Mouse (Mus musculus): ENCODE results near the gene H2-Ke6. TPM values are rescaled to one million over a fixed set of nuclear protein-coding genes. Genes with fewer than 3 reads are reported as not detected.

The H2-Ke6 gene
- 122 and 202 TPM in 2 replicates for polyA plus RNA-seq (2012; rRNA removed)

DNA sequence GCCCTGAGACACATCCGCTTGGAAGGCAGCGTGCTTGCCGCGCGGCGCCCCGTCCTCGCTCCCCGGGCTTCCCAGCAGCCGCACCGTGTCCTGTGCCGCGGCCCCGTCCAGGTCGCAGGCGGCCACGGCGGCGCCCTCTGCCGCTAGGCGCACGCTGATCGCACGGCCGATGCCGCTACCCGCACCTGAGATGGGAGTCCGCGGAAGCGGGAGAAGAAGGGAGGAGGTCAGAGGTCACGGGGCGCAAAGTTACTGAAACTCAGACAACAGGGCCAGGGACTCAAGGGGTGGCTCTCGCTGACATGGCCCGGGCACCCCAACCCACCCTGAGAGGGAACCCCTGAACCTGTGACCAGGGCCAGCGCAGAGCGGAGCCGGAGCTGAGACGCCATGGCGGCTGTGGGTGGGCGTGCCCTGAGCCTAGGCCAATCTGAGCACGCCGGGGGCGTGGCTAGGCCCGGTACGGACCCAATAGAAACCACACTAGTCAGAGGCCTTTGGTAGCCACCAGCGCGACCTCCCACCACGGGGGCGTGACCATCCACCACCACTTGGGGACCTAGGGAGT, at the start of gene H2-Ke6:
Gene H2-Ke6, minus strand, starts transcription at position 405 of the 568 bp plus-strand sequence.
- peak; percentile 71 for TF ChIP-seq POLR2A (IDR thresholded peaks at IDR 0.05; ENCODE audit: low read depth, low read length)
- 0 out of 2 replicates have a peak, but pooled peaks have one; percentile 2 for TF ChIP-seq CTCF (IDR thresholded peaks at IDR 0.05; ENCODE audit: extremely low read depth, insufficient read depth, insufficient read length, insufficient replicate concordance)
- Histone ChIP-seq H3K27ac (ENCODE audit: insufficient read depth, low read length) (peak within 1 kb of the TSS; percentile 90), H3K27me3 (ENCODE audit: control insufficient read depth, insufficient read depth, low read length) (no peaks in the 10 kb centered on the region), H3K4me3 (ENCODE audit: extremely low read depth, insufficient read depth, insufficient read length) (peak within 1 kb of the TSS; percentile 86), H3K36me3 (ENCODE audit: control insufficient read depth, insufficient read depth, low read length) (peaks cover 14% of the 10 kb centered on the region), H3K4me1 (ENCODE audit: control insufficient read depth, insufficient read depth, insufficient read length) (peaks cover 24% of the 10 kb centered on the region; the same call in 1 of the 2 replicates)
- WGBS: under 1% methylated on average over 47 of the region's 49 CpGs
- peak; percentile 80 to 92 for DNase-seq (ENCODE audit: low read depth in 1 of 2, low spot score in 2 of 2)

DNA sequence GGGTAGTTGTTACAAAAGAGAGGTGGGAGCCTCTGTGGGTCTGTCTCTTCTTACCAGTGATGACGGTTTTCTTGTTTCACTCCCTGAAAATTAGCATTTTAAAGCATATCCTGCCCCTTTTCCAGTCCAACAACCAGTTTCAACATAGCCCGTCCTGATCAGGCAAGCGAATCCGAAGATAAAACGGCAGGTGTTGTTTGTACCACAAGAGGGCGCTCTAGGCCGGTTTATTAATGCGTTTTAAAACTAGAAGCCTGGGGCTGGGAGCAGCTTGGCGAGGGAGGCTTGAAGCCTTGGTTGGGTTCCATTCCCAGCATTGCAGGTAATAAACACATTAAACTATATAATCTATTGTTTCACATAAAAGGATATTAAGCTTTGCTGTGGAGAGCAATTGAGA, 49.7 kb upstream of the H2-Ke6 start:
- H3K4me3 ChIP-seq (ENCODE audit: extremely low read depth, insufficient read depth, insufficient read length): no peak overlapping the region
- WGBS: under 1% methylated on average over 9 of the region's 9 CpGs
- no peak for TF ChIP-seq POLR2A (IDR thresholded peaks at IDR 0.05; ENCODE audit: low read depth, low read length)
- peak; percentile 58; the same call in 1 of the 2 replicates for TF ChIP-seq CTCF (IDR thresholded peaks at IDR 0.05; ENCODE audit: extremely low read depth, insufficient read depth, insufficient read length, insufficient replicate concordance)
- H3K27me3 ChIP-seq (ENCODE audit: control insufficient read depth, insufficient read depth, low read length): peaks cover 2% of the 10 kb centered on the region; the same call in 1 of the 2 replicates
- peak; percentile 66 to 70 for DNase-seq (ENCODE audit: low read depth in 1 of 2, low spot score in 2 of 2)
- H3K36me3 ChIP-seq (ENCODE audit: control insufficient read depth, insufficient read depth, low read length): no peaks in the 10 kb centered on the region
- H3K27ac ChIP-seq (ENCODE audit: insufficient read depth, low read length): no peak overlapping the region
- H3K4me1 ChIP-seq (ENCODE audit: control insufficient read depth, insufficient read depth, insufficient read length): peaks cover 3% of the 10 kb centered on the region; the same call in 1 of the 2 replicates

DNA sequence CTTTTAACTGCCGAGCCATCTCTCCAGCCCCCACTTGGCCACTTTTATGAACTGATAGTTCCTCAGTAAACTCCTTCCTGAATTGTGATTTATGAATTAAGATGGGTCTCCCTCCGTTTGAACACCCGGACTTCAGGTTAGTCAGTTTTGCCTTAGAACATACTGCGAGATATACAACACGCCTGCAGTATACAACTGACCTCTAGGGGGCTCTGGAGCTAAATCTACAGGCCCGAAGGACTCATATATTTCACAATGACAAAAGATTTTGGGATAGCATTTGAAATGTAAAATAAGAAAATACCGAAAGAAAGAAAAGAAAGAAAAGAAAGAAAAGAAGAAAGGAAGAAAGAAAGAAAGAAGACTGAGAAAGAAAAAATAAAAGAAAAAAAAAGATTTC, 47.4 kb upstream of the H2-Ke6 start:
- H3K27ac ChIP-seq (ENCODE audit: insufficient read depth, low read length): no peak overlapping the region
- H3K4me3 ChIP-seq (ENCODE audit: extremely low read depth, insufficient read depth, insufficient read length): no peak overlapping the region
- peaks cover 13% of the 10 kb centered on the region; the same call in 1 of the 2 replicates for H3K4me1 ChIP-seq (ENCODE audit: control insufficient read depth, insufficient read depth, insufficient read length)
- peaks cover 2% of the 10 kb centered on the region; the same call in 1 of the 2 replicates for H3K27me3 ChIP-seq (ENCODE audit: control insufficient read depth, insufficient read depth, low read length)
- no peaks in the 10 kb centered on the region for H3K36me3 ChIP-seq (ENCODE audit: control insufficient read depth, insufficient read depth, low read length)
- peak; percentile 66 to 79 for DNase-seq (ENCODE audit: low read depth in 1 of 2, low spot score in 2 of 2)
- WGBS: 24% methylated on average over 7 of the region's 7 CpGs
- no peak for TF ChIP-seq POLR2A (IDR thresholded peaks at IDR 0.05; ENCODE audit: low read depth, low read length)
- peak; percentile 22; the same call in 1 of the 2 replicates for TF ChIP-seq CTCF (IDR thresholded peaks at IDR 0.05; ENCODE audit: extremely low read depth, insufficient read depth, insufficient read length, insufficient replicate concordance)

DNA sequence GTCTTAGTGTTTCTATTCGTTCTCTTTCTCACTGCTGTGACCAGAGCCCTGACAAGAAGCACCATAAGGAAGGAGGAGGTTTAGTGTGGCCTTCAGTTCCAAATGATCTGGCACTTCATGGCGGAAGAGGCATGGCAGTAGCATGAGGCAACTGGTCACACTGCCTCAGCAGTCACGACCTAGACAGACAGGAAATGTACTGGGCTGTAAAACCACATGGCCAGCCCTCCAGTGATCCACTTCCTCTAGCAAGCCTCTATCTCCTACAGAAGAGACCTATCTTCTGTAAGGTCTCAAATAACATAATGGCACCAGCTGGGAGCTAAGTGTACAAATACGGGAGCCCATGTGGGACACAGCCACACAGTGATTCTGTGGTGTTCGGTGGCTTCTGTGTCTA, 44.2 kb upstream of the H2-Ke6 start:
- H3K27me3 ChIP-seq (ENCODE audit: control insufficient read depth, insufficient read depth, low read length): peaks cover 2% of the 10 kb centered on the region; the same call in 1 of the 2 replicates
- H3K4me3 ChIP-seq (ENCODE audit: extremely low read depth, insufficient read depth, insufficient read length): no peak overlapping the region
- no peaks in the 10 kb centered on the region for H3K36me3 ChIP-seq (ENCODE audit: control insufficient read depth, insufficient read depth, low read length)
- H3K27ac ChIP-seq (ENCODE audit: insufficient read depth, low read length): no peak overlapping the region
- peaks cover 19% of the 10 kb centered on the region for H3K4me1 ChIP-seq (ENCODE audit: control insufficient read depth, insufficient read depth, insufficient read length)
- WGBS: 51% methylated on average over 5 of the region's 5 CpGs
- TF ChIP-seq POLR2A (IDR thresholded peaks at IDR 0.05; ENCODE audit: low read depth, low read length) (no peak), CTCF (IDR thresholded peaks at IDR 0.05; ENCODE audit: extremely low read depth, insufficient read depth, insufficient read length, insufficient replicate concordance) (no peak)
- DNase-seq (ENCODE audit: low read depth in 1 of 2, low spot score in 2 of 2): peak; percentile 28 to 54

DNA sequence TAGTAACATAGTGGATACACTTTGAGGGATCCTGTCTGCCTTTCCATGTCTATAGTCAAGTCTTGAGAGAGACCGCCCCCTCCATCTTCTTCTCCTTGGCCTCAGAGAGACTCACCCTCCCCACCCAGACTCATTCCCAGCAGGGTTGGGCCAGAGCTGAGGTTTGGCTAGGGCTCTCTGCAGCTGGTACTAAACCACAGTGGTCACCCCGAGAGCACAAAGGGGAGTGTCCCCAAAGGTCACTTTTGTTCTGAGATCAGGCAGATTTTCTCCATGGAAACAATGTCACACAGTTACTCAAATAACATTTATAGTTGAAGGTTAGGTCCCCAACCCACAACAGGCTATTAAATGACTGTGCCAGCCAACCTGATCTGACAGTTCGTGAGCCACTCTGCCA, 41.0 kb upstream of the H2-Ke6 start:
- Histone ChIP-seq H3K4me1 (ENCODE audit: control insufficient read depth, insufficient read depth, insufficient read length) (peaks cover 19% of the 10 kb centered on the region), H3K27me3 (ENCODE audit: control insufficient read depth, insufficient read depth, low read length) (no peaks in the 10 kb centered on the region), H3K27ac (ENCODE audit: insufficient read depth, low read length) (no peak overlapping the region), H3K4me3 (ENCODE audit: extremely low read depth, insufficient read depth, insufficient read length) (no peak overlapping the region), H3K36me3 (ENCODE audit: control insufficient read depth, insufficient read depth, low read length) (no peaks in the 10 kb centered on the region)
- WGBS: 41% methylated on average over 3 of the region's 3 CpGs
- TF ChIP-seq POLR2A (IDR thresholded peaks at IDR 0.05; ENCODE audit: low read depth, low read length) (no peak), CTCF (IDR thresholded peaks at IDR 0.05; ENCODE audit: extremely low read depth, insufficient read depth, insufficient read length, insufficient replicate concordance) (no peak)
- no peak for DNase-seq (ENCODE audit: low read depth in 1 of 2, low spot score in 2 of 2)

DNA sequence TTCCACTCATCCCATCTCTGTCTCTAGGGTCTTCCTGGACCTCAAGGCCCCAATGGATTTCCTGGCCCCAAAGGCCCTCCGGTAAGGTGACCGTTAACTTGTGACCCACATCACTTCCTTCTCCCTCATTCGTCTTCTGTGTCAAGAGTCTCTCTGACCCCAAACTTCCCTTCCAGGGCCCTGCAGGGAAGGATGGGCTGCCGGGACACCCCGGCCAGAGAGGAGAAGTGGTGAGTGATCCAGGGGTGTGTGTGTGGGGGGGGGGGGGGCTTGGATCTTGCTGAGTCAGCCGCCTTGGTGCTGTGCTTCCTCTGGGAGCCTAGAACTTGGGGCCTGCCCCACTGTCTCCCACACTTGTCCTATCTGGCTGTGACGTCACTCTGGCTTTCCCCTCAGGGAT, 29.4 kb upstream of the H2-Ke6 start:
- Histone ChIP-seq H3K36me3 (ENCODE audit: control insufficient read depth, insufficient read depth, low read length) (no peaks in the 10 kb centered on the region), H3K4me1 (ENCODE audit: control insufficient read depth, insufficient read depth, insufficient read length) (no peaks in the 10 kb centered on the region), H3K27me3 (ENCODE audit: control insufficient read depth, insufficient read depth, low read length) (no peaks in the 10 kb centered on the region), H3K27ac (ENCODE audit: insufficient read depth, low read length) (no peak overlapping the region), H3K4me3 (ENCODE audit: extremely low read depth, insufficient read depth, insufficient read length) (no peak overlapping the region)
- DNase-seq (ENCODE audit: low read depth in 1 of 2, low spot score in 2 of 2): no peak
- no peak for TF ChIP-seq CTCF (IDR thresholded peaks at IDR 0.05; ENCODE audit: extremely low read depth, insufficient read depth, insufficient read length, insufficient replicate concordance)
- no peak for TF ChIP-seq POLR2A (IDR thresholded peaks at IDR 0.05; ENCODE audit: low read depth, low read length)
- WGBS: 24% methylated on average over 7 of the region's 7 CpGs

All from spleen, adult 2 months (tissue).